Mouse (Mus musculus): ENCODE results near the gene Lipn.

DNA sequence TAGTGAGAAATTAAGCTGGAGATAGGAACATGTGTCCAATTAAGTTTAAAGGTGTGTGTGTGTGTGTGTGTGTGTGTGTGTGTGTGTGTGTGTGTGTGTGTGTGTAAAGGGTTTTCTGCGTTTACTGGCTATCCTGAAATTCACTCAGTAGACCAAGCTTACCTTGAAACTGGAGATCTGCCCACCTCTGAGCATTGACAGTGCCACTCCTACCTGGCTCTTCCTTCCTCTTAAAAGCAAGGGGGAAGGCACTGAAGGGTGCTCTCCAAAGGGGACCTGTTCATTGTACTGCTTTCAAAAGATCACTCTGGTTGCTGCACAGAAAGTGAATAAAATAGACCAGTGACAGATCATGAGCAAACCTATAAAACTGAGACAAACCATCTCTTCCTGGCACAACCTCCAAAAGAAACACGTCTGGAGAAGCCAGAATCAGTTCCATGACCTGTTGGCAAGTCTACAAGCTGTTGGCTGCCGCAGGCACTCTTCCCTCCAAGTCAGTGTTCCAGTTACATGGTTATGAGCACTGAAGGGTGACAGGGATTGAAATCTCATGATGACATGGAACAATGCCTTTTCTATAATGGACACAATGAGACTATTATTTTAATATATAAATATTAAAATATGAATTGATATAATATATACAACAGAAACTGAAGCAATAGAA, 22.0 kb downstream of the Lipn start:
- TF ChIP-seq POLR2A (IDR thresholded peaks at IDR 0.05; ENCODE audit: borderline replicate concordance, extremely low read depth, insufficient read depth, insufficient read length, poor library complexity, severe bottlenecking) (no peak), CTCF (IDR thresholded peaks at IDR 0.05; ENCODE audit: borderline replicate concordance, extremely low read depth, insufficient read depth, insufficient read length) (no peak)

Data from brain, embryonic 14.5 days (tissue).